Mouse (Mus musculus): ENCODE measurements around the gene Gm20388.
"Not testable (repeated sequence)": the region's sequence is repeated elsewhere in the genome, so short reads cannot be mapped to it uniquely, and the experiment has no call there.

Gm20388 gene

GRCm38 (mm10) chr8:124176133-124176532 is 4265.5 kb downstream of the Gm20388 start:
- DNase-seq (ENCODE audit: extremely low spot score): no peak

GRCm38 (mm10) chr8:124177092-124177491 is 4266.5 kb downstream of the Gm20388 start:
- DNase-seq (ENCODE audit: extremely low spot score): not testable (repeated sequence)

GRCm38 (mm10) chr8:124180681-124181445 is 4270.2 kb downstream of the Gm20388 start:
- no peak for DNase-seq (ENCODE audit: extremely low spot score)

GRCm38 (mm10) chr8:124181751-124182150 is 4271.1 kb downstream of the Gm20388 start:
- DNase-seq (ENCODE audit: extremely low spot score): no peak

GRCm38 (mm10) chr8:124182224-124182623 is 4271.6 kb downstream of the Gm20388 start:
- DNase-seq (ENCODE audit: extremely low spot score): no peak

GRCm38 (mm10) chr8:124184078-124184477 is 4273.4 kb downstream of the Gm20388 start:
- no peak for DNase-seq (ENCODE audit: extremely low spot score)

- DNase-seq (ENCODE audit: extremely low spot score): no peak
These were observed 4273.9 kb downstream of the Gm20388 start for GRCm38 (mm10) chr8:124184507-124184906.

- DNase-seq (ENCODE audit: extremely low spot score): no peak
These were observed 4274.4 kb downstream of the Gm20388 start for GRCm38 (mm10) chr8:124185081-124185480.

GRCm38 (mm10) chr8:124190388-124190787 is 4279.7 kb downstream of the Gm20388 start:
- no peak for DNase-seq (ENCODE audit: extremely low spot score)

- DNase-seq (ENCODE audit: extremely low spot score): no peak
These were observed 4281.6 kb downstream of the Gm20388 start for GRCm38 (mm10) chr8:124192242-124192641.

- no peak for DNase-seq (ENCODE audit: extremely low spot score)
These were observed 4282.3 kb downstream of the Gm20388 start for GRCm38 (mm10) chr8:124192976-124193375.

GRCm38 (mm10) chr8:124193992-124194391 is 4283.4 kb downstream of the Gm20388 start:
- DNase-seq (ENCODE audit: extremely low spot score): no peak

GRCm38 (mm10) chr8:124196195-124196594 is 4285.6 kb downstream of the Gm20388 start:
- no peak for DNase-seq (ENCODE audit: extremely low spot score)

- DNase-seq (ENCODE audit: extremely low spot score): no peak
These were observed 4286.2 kb downstream of the Gm20388 start for GRCm38 (mm10) chr8:124196797-124197196.

- DNase-seq (ENCODE audit: extremely low spot score): no peak
These were observed 4287.6 kb downstream of the Gm20388 start for GRCm38 (mm10) chr8:124198230-124198629.

- no peak for DNase-seq (ENCODE audit: extremely low spot score)
These were observed 4289.8 kb downstream of the Gm20388 start for GRCm38 (mm10) chr8:124200400-124200799.

- DNase-seq (ENCODE audit: extremely low spot score): no peak
These were observed 4291.1 kb downstream of the Gm20388 start for GRCm38 (mm10) chr8:124201706-124202105.

- no peak for DNase-seq (ENCODE audit: extremely low spot score)
These were observed 4292.3 kb downstream of the Gm20388 start for GRCm38 (mm10) chr8:124202895-124203294.

- DNase-seq (ENCODE audit: extremely low spot score): no peak
These were observed 4293.5 kb downstream of the Gm20388 start for GRCm38 (mm10) chr8:124204001-124204601.

- no peak for DNase-seq (ENCODE audit: extremely low spot score)
These were observed 4301.5 kb downstream of the Gm20388 start for GRCm38 (mm10) chr8:124212148-124212547.

GRCm38 (mm10) chr8:124216951-124217350 is 4306.3 kb downstream of the Gm20388 start:
- no peak for DNase-seq (ENCODE audit: extremely low spot score)

- DNase-seq (ENCODE audit: extremely low spot score): no peak
These were observed 4319.2 kb downstream of the Gm20388 start for GRCm38 (mm10) chr8:124229883-124230282.

GRCm38 (mm10) chr8:124230496-124231175 is 4320.0 kb downstream of the Gm20388 start:
- no peak for DNase-seq (ENCODE audit: extremely low spot score)

All from embryo, embryonic 9.5 days (tissue).